Mouse (Mus musculus) kidney, postnatal 14 days (tissue): ENCODE results near the gene Gm13271.
"Not testable (repeated sequence)": the region's sequence is repeated elsewhere in the genome, so short reads cannot be mapped to it uniquely, and the experiment has no call there.

Experiments
- DNase-seq: peaks from one replicate; pipeline ENCODE4 v3.0.0; 2022; ENCODE audit warnings: mixed read lengths

Gene Gm13271

GRCm38 (mm10) chr4:88761776-88762175 is 7.1 kb downstream of the Gm13271 start:
- peak; percentile 66 for DNase-seq

GRCm38 (mm10) chr4:88762341-88762740 is 7.7 kb downstream of the Gm13271 start:
- DNase-seq: peak; percentile 16

GRCm38 (mm10) chr4:88763384-88764018 is 8.8 kb downstream of the Gm13271 start:
- peak; percentile 78 for DNase-seq

GRCm38 (mm10) chr4:88773534-88773933 is 18.9 kb downstream of the Gm13271 start, which contains the start of gene Gm13290:
Gene Gm13290, plus strand, starts transcription at chr4:88773834.
- not testable (repeated sequence) for DNase-seq

- DNase-seq: not testable (repeated sequence)
Measured at GRCm38 (mm10) chr4:88776622-88777021, 22.0 kb downstream of the Gm13271 start, which contains the start of gene Gm13289. Gene Gm13289, plus strand, starts transcription at chr4:88776922.

GRCm38 (mm10) chr4:88779550-88779949 is 24.9 kb downstream of the Gm13271 start, which contains the start of gene Gm13272:
Gene Gm13272, plus strand, starts transcription at chr4:88779850.
- not testable (repeated sequence) for DNase-seq

- not testable (repeated sequence) for DNase-seq
Measured at GRCm38 (mm10) chr4:88780320-88780719, 25.7 kb downstream of the Gm13271 start.

GRCm38 (mm10) chr4:88781831-88782230 is 27.2 kb downstream of the Gm13271 start, which contains the start of gene Ifnz:
Gene Ifnz, plus strand, starts transcription at chr4:88782131.
- not testable (repeated sequence) for DNase-seq

GRCm38 (mm10) chr4:88782335-88782734 is 27.7 kb downstream of the Gm13271 start:
- not testable (repeated sequence) for DNase-seq

GRCm38 (mm10) chr4:88785409-88785808 is 30.7 kb downstream of the Gm13271 start, which contains the start of gene Gm13276:
Gene Gm13276, plus strand, starts transcription at chr4:88785709.
- not testable (repeated sequence) for DNase-seq

- DNase-seq: peak; percentile 83
Measured at GRCm38 (mm10) chr4:88788402-88788801, 33.7 kb downstream of the Gm13271 start, which contains the start of gene Gm13277. Gene Gm13277, plus strand, starts transcription at chr4:88788632.

- not testable (repeated sequence) for DNase-seq
Measured at GRCm38 (mm10) chr4:88791250-88791649, 36.6 kb downstream of the Gm13271 start, which contains the start of gene Gm13278. Gene Gm13278, plus strand, starts transcription at chr4:88791550.

GRCm38 (mm10) chr4:88793936-88794675 is 39.4 kb downstream of the Gm13271 start, which contains the start of gene Gm13275:
Gene Gm13275, plus strand, starts transcription at chr4:88794487.
- peak; percentile 44 for DNase-seq

- DNase-seq: not testable (repeated sequence)
Measured at GRCm38 (mm10) chr4:88797097-88797496, 42.4 kb downstream of the Gm13271 start, which contains the start of gene Gm13279. Gene Gm13279, plus strand, starts transcription at chr4:88797397.

GRCm38 (mm10) chr4:88799365-88799764 is 44.7 kb downstream of the Gm13271 start, which contains the start of gene Gm13285:
Gene Gm13285, plus strand, starts transcription at chr4:88799665.
- not testable (repeated sequence) for DNase-seq

- not testable (repeated sequence) for DNase-seq
Measured at GRCm38 (mm10) chr4:88802954-88803353, 48.3 kb downstream of the Gm13271 start, which contains the start of gene Gm13287. Gene Gm13287, plus strand, starts transcription at chr4:88803254.
